Mouse (Mus musculus) heart, postnatal 36 days (tissue): Measurements from ENCODE around the gene Caln1. TPM values are rescaled to one million over a fixed set of nuclear protein-coding genes. Genes with fewer than 3 reads are reported as not detected.

Experiments
- DNase-seq, 2 experiments: peaks; one replicate each; pipeline ENCODE4 v3.0.0; 2021 to 2022
- intact Hi-C: fragments of 180-260 bp; cut with DNase I; formaldehyde crosslinking; loops from one replicate; pipeline ENCODE4 v1.15.1; 2025
- total RNA-seq, 2 experiments: library from RNA; stranded (reverse); gene quantifications; 2 replicates each; pipeline ENCODE4 v1.2.3; 2021

The Caln1 gene
- total RNA-seq, 2 experiments from 2014 or later = not detected

- intact Hi-C loops = no loop called here
- no peak for DNase-seq
Observed at GRCm38 (mm10) chr5:130393618-130394355, 24.5 kb downstream of the Caln1 start.

GRCm38 (mm10) chr5:130394386-130394785 lies 25.1 kb downstream of the Caln1 start:
- intact Hi-C loops = no loop called here
- no peak for DNase-seq

GRCm38 (mm10) chr5:130395142-130395541 lies 25.9 kb downstream of the Caln1 start:
- no peak for DNase-seq
- intact Hi-C loops = no loop called here

GRCm38 (mm10) chr5:130400136-130400917 lies 31.1 kb downstream of the Caln1 start:
- DNase-seq = no peak
- intact Hi-C loops = no loop called here

GRCm38 (mm10) chr5:130405201-130405600 lies 35.9 kb downstream of the Caln1 start:
- peak; percentile 28 to 46 for DNase-seq
- intact Hi-C loops = loop anchor here (1.0 kb wide), 1 partner anchor 448 kb away; no protein-coding TSS in a partner anchor

- intact Hi-C loops = no loop called here
- no peak for DNase-seq
Observed at GRCm38 (mm10) chr5:130409706-130410105, 40.5 kb downstream of the Caln1 start.

GRCm38 (mm10) chr5:130411516-130411915 lies 42.3 kb downstream of the Caln1 start:
- intact Hi-C loops = no loop called here
- no peak for DNase-seq

GRCm38 (mm10) chr5:130447438-130447837 lies 78.2 kb downstream of the Caln1 start:
- intact Hi-C loops = no loop called here
- DNase-seq = no peak

GRCm38 (mm10) chr5:130448491-130448890 lies 79.2 kb downstream of the Caln1 start:
- DNase-seq = no peak
- intact Hi-C loops = no loop called here

GRCm38 (mm10) chr5:130448931-130449856 lies 79.9 kb downstream of the Caln1 start:
- no peak for DNase-seq
- intact Hi-C loops = no loop called here

GRCm38 (mm10) chr5:130450031-130450541 lies 80.8 kb downstream of the Caln1 start:
- no peak for DNase-seq
- intact Hi-C loops = no loop called here

- intact Hi-C loops = no loop called here
Observed at GRCm38 (mm10) chr5:130458076-130458475, 88.8 kb downstream of the Caln1 start.

GRCm38 (mm10) chr5:130472209-130472608 lies 103.0 kb downstream of the Caln1 start:
- intact Hi-C loops = no loop called here
- no peak for DNase-seq

More at GRCm38 (mm10) chr5:130458076-130458475, 88.8 kb downstream of the Caln1 start:
- DNase-seq = no peak

- intact Hi-C loops = no loop called here
- no peak for DNase-seq
Observed at GRCm38 (mm10) chr5:130474876-130475275, 105.6 kb downstream of the Caln1 start.

GRCm38 (mm10) chr5:130476741-130477140 lies 107.5 kb downstream of the Caln1 start:
- intact Hi-C loops = no loop called here
- DNase-seq = no peak

- DNase-seq = no peak
- intact Hi-C loops = no loop called here
Observed at GRCm38 (mm10) chr5:130480290-130480689, 111.0 kb downstream of the Caln1 start.

GRCm38 (mm10) chr5:130491471-130491870 lies 122.2 kb downstream of the Caln1 start:
- intact Hi-C loops = no loop called here
- DNase-seq = no peak

GRCm38 (mm10) chr5:130492305-130492704 lies 123.0 kb downstream of the Caln1 start:
- DNase-seq = no peak
- intact Hi-C loops = no loop called here

GRCm38 (mm10) chr5:130502541-130502940 lies 133.3 kb downstream of the Caln1 start:
- intact Hi-C loops = no loop called here
- DNase-seq = no peak

- intact Hi-C loops = no loop called here
- no peak for DNase-seq
Observed at GRCm38 (mm10) chr5:130504891-130505290, 135.6 kb downstream of the Caln1 start.

GRCm38 (mm10) chr5:130510516-130510915 lies 141.3 kb downstream of the Caln1 start:
- no peak for DNase-seq
- intact Hi-C loops = no loop called here
